Mouse (Mus musculus): ENCODE results near the gene Scn3a.

- TF ChIP-seq CTCF (IDR thresholded peaks at IDR 0.05; ENCODE audit: extremely low read depth, insufficient read depth, insufficient read length, insufficient replicate concordance) (peak; percentile 19; the same call in 1 of the 2 replicates), POLR2A (IDR thresholded peaks at IDR 0.05; ENCODE audit: low read depth, low read length) (no peak)
These were observed 153.7 kb downstream of the Scn3a start for GRCm38 (mm10) chr2:65413746-65414145.

All from spleen, adult 2 months (tissue).